Mouse (Mus musculus) limb, embryonic 14.5 days (tissue): ENCODE measurements around the gene Ccm2. TPM values are rescaled to one million over a fixed set of nuclear protein-coding genes. Genes with fewer than 3 reads are reported as not detected.

Source experiments
- ATAC-seq: fragments of 200-750 bp; cut with Nextera tagmentation; 2 replicates; pipeline ENCODE4 v1.8.0; 2017; ENCODE audit warnings: low read depth, moderate number of reproducible peaks, moderate TSS enrichment; ENCODE audit not compliant: low FRiP score
- DNase-seq: peaks from one replicate; pipeline ENCODE4 v3.0.0-alpha.2; 2015; ENCODE audit warnings: low spot score
- H3K27ac ChIP-seq: fragments of 300-500 bp; sonication (generic); replicated peaks from 2 replicates; pipeline ENCODE4 v1.5.1; 2014; ENCODE audit warnings: low read depth, mild to moderate bottlenecking, low read length, moderate library complexity, mixed read lengths
- H3K27me3 ChIP-seq: fragments of 300-500 bp; sonication (generic); 2 replicates; pipeline ENCODE4 v1.6.1; 2014; ENCODE audit warnings: low read length, mixed read lengths; ENCODE audit not compliant: control insufficient read depth, insufficient read depth
- H3K36me3 ChIP-seq: fragments of 300-500 bp; sonication (generic); 2 replicates; pipeline ENCODE4 v1.6.1; 2014; ENCODE audit warnings: mild to moderate bottlenecking, low read length, moderate library complexity, mixed read lengths; ENCODE audit not compliant: control insufficient read depth, insufficient read depth
- H3K4me1 ChIP-seq: fragments of 300-500 bp; sonication (generic); 2 replicates; pipeline ENCODE4 v1.6.1; 2014; ENCODE audit warnings: antibody characterized with exemption, low read length, mixed read lengths; ENCODE audit not compliant: control insufficient read depth, insufficient read depth
- H3K4me2 ChIP-seq: fragments of 300-500 bp; sonication (generic); replicated peaks from 2 replicates; pipeline ENCODE4 v1.6.1; 2014; ENCODE audit warnings: low read depth, mild to moderate bottlenecking, low read length, moderate library complexity; ENCODE audit not compliant: severe bottlenecking
- H3K4me3 ChIP-seq: fragments of 300-500 bp; sonication (generic); replicated peaks from 2 replicates; pipeline ENCODE4 v1.5.1; 2014; ENCODE audit warnings: low read length
- H3K9ac ChIP-seq: fragments of 300-500 bp; sonication (generic); 2 replicates; pipeline ENCODE4 v1.6.1; 2014; ENCODE audit warnings: mild to moderate bottlenecking, low read depth, low read length, moderate library complexity; ENCODE audit not compliant: severe bottlenecking
- H3K9me3 ChIP-seq: fragments of 300-500 bp; sonication (generic); 2 replicates; pipeline ENCODE4 v1.6.1; 2016; ENCODE audit warnings: low read length; ENCODE audit not compliant: control insufficient read depth
- POLR2A ChIP-seq: fragments of 200-500 bp; IDR thresholded peaks from 2 replicates; pipeline ENCODE4 v1.8.0; 2012; ENCODE audit warnings: inconsistent platforms, mild to moderate bottlenecking, moderate library complexity, borderline replicate concordance; ENCODE audit not compliant: insufficient read depth, insufficient read length; ENCODE audit errors: extremely low read depth
- WGBS: fragments of 180-500 bp; shearing (Covaris S2); extraction: QIAGEN DNeasy Blood & Tissue Kit; methylation state at CpG from one replicate; pipeline ENCODE4 v1.1.7; 2014; 5-methylcytosine and 5-hydroxymethylcytosine counted together
- polyA plus RNA-seq, 2 experiments: library from polyadenylated mRNA; depleted of rRNA in 1 of 2; stranded (reverse) in 1 of 2; unstranded in 1 of 2; fragments of >200 nt; fragmentation: Nextera tagmentation in 1 of 2; extraction: Ambion mirVana in 1 of 2; gene quantifications; 2 replicates each; pipeline versions ENCODE4 v1.2.1 to v1.2.3; 2012 to 2014

Gene Ccm2
- polyA plus RNA-seq, 2 experiments, result 96.0 to 104 TPM

- DNase-seq, result no peak
- no peaks in the 10 kb centered on the region for H3K4me1 ChIP-seq
- H3K9ac ChIP-seq, result no peak overlapping the region
- peaks cover 17% of the 10 kb centered on the region for H3K36me3 ChIP-seq
- H3K9me3 ChIP-seq, result no peaks in the 10 kb centered on the region
- no peak overlapping the region for H3K4me3 ChIP-seq
- no peak for TF ChIP-seq POLR2A
- no peaks in the 10 kb centered on the region for H3K27me3 ChIP-seq
- no peak overlapping the region for H3K27ac ChIP-seq
- H3K4me2 ChIP-seq, result no peak overlapping the region
- no peak for ATAC-seq
- WGBS, result 86% methylated on average over 3 of the region's 3 CpGs
These were observed 29.5 kb downstream of the Ccm2 start for GRCm38 (mm10) chr11:6576151-6576550.

- no peak overlapping the region for H3K27ac ChIP-seq
- H3K4me2 ChIP-seq, result no peak overlapping the region
- H3K27me3 ChIP-seq, result no peaks in the 10 kb centered on the region
- DNase-seq (no peak), ATAC-seq (no peak)
- TF ChIP-seq POLR2A, result no peak
- H3K36me3 ChIP-seq, result peaks cover 15% of the 10 kb centered on the region
- no peaks in the 10 kb centered on the region for H3K9me3 ChIP-seq
- H3K4me3 ChIP-seq, result no peak overlapping the region
- no peaks in the 10 kb centered on the region for H3K4me1 ChIP-seq
- WGBS, result 87% methylated on average over 7 of the region's 7 CpGs
- no peak overlapping the region for H3K9ac ChIP-seq
These were observed 32.7 kb downstream of the Ccm2 start for GRCm38 (mm10) chr11:6579361-6579760.

- Histone ChIP-seq H3K27me3 (no peaks in the 10 kb centered on the region), H3K4me3 (no peak overlapping the region), H3K4me1 (no peaks in the 10 kb centered on the region), H3K27ac (no peak overlapping the region), H3K36me3 (peaks cover 24% of the 10 kb centered on the region), H3K9me3 (no peaks in the 10 kb centered on the region), H3K4me2 (no peak overlapping the region), H3K9ac (no peak overlapping the region)
- DNase-seq (no peak), ATAC-seq (no peak)
- TF ChIP-seq POLR2A, result no peak
- 82% methylated on average over 4 of the region's 4 CpGs for WGBS
These were observed 33.5 kb downstream of the Ccm2 start for GRCm38 (mm10) chr11:6580065-6580750.

GRCm38 (mm10) chr11:6581560-6581959 is 34.9 kb downstream of the Ccm2 start:
- H3K36me3 ChIP-seq, result peaks cover 32% of the 10 kb centered on the region
- ATAC-seq, result no peak
- 65% methylated on average over 2 of the region's 2 CpGs for WGBS

GRCm38 (mm10) chr11:6585748-6586147 is 39.1 kb downstream of the Ccm2 start:
- Histone ChIP-seq H3K4me3 (no peak overlapping the region), H3K27ac (no peak overlapping the region), H3K9me3 (no peaks in the 10 kb centered on the region), H3K4me2 (no peak overlapping the region), H3K4me1 (no peaks in the 10 kb centered on the region), H3K36me3 (peaks cover 61% of the 10 kb centered on the region), H3K9ac (no peak overlapping the region), H3K27me3 (no peaks in the 10 kb centered on the region)
- no peak for TF ChIP-seq POLR2A
- WGBS, result 88% methylated on average over 8 of the region's 8 CpGs
- ATAC-seq (no peak), DNase-seq (no peak)

More at GRCm38 (mm10) chr11:6581560-6581959, 34.9 kb downstream of the Ccm2 start:
- no peak overlapping the region for H3K4me2 ChIP-seq
- no peak for DNase-seq
- no peaks in the 10 kb centered on the region for H3K9me3 ChIP-seq
- no peaks in the 10 kb centered on the region for H3K27me3 ChIP-seq
- H3K27ac ChIP-seq, result no peak overlapping the region
- no peak for TF ChIP-seq POLR2A
- H3K9ac ChIP-seq, result no peak overlapping the region
- H3K4me1 ChIP-seq, result no peaks in the 10 kb centered on the region
- no peak overlapping the region for H3K4me3 ChIP-seq

GRCm38 (mm10) chr11:6586660-6587059 is 40.0 kb downstream of the Ccm2 start:
- H3K36me3 ChIP-seq, result peaks cover 68% of the 10 kb centered on the region
- ATAC-seq (no peak), DNase-seq (no peak)
- TF ChIP-seq POLR2A, result no peak
- H3K27ac ChIP-seq, result no peak overlapping the region
- H3K4me3 ChIP-seq, result no peak overlapping the region
- WGBS, result 94% methylated on average over 3 of the region's 3 CpGs
- H3K4me1 ChIP-seq, result no peaks in the 10 kb centered on the region
- H3K9me3 ChIP-seq, result no peaks in the 10 kb centered on the region
- no peak overlapping the region for H3K4me2 ChIP-seq
- no peak overlapping the region for H3K9ac ChIP-seq
- no peaks in the 10 kb centered on the region for H3K27me3 ChIP-seq
